Mouse (Mus musculus) gastrocnemius, postnatal 25 days (tissue): Measurements from ENCODE around the gene Akap9. TPM values are rescaled to one million over a fixed set of nuclear protein-coding genes. Genes with fewer than 3 reads are reported as not detected.
"Not testable (repeated sequence)": the region's sequence is repeated elsewhere in the genome, so short reads cannot be mapped to it uniquely, and the experiment has no call there.

Experiments
- DNase-seq: peaks from one replicate; pipeline ENCODE4 v3.0.0; 2022
- long read RNA-seq, 2 experiments: library from polyadenylated mRNA; stranded (forward); transcript quantifications; one replicate each; pipeline ENCODE4 v2.0.0; 2021
- total RNA-seq, 2 experiments: library from RNA; stranded (reverse); gene quantifications; 1 replicate in 1 of 2; 2 replicates in 1 of 2; pipeline ENCODE4 v1.2.3; 2021

The Akap9 gene
- total RNA-seq = 10 to 100 TPM; 37.2 to 45.0 TPM
- long read RNA-seq, experiment 1, partial matches to known transcripts = 2 of 3 reads
- long read RNA-seq, experiment 1, other reads (novel, unspliced or antisense) = 1 of 3 reads
- long read RNA-seq, experiment 2, partial matches to known transcripts = 1 of 3 reads
- long read RNA-seq, experiment 2, other reads (novel, unspliced or antisense) = 2 of 3 reads

DNA sequence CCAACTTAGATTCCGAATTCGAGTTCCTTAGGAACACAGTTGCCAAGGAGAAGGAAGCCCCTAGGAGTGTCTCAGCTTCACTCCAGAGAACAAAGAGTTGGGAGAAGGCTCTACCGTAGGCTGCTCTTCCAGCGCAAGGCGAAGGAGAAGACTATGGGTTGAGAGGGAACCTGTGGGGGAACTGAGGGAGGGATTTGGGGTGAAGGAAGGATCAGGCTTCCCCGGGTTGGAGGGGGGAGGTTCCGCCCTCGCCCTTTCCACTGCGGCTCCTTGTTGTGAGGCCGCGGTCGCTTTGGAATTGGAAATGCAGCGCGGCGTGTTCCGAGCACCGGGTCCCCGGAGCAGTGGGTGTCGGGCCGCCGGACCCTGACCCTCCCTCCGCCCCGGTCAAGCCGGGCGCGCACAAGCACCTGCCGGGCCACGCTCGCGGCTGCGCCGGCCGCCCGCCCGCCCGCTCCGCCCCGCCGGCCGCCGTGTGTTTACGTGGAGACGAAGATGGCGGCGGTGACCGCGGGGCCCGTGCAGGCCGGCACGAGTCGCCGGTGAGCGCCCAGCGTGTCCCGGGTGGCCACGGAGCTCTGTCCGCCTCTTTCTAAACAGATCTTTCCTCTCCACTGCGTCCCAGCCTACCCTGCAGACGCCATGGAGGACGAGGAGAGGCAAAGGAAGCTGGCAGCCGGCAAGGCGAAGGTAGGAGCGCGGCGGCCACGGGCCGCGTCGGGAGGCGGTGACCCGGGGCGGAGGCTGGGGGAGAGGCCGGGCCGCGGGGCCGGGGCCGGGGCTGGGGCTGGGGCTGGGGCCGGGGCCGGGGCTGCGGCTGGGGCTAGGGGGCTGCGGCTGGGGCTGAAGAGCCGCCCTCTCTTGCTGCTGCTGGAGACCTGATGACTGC, at the start of gene Akap9:
Akap9 (plus strand) TSS at position 254 of the 889 bp plus-strand sequence.
- peak; percentile 61 for DNase-seq

- not testable (repeated sequence) for DNase-seq
Measured at GRCm38 (mm10) chr5:3886862-3887261, 41.0 kb upstream of the Akap9 start.

- DNase-seq = no peak
Measured at GRCm38 (mm10) chr5:3889201-3889600, 38.7 kb upstream of the Akap9 start.

GRCm38 (mm10) chr5:3893459-3894293, 34.2 kb upstream of the Akap9 start, which contains the start of gene Mterf1a:
TSS of gene Mterf1a (minus strand) at chr5:3893933.
- peak; percentile 6 for DNase-seq

GRCm38 (mm10) chr5:3894294-3894619, 33.6 kb upstream of the Akap9 start:
- DNase-seq = not testable (repeated sequence)

GRCm38 (mm10) chr5:3905471-3905870, 22.4 kb upstream of the Akap9 start:
- no peak for DNase-seq

GRCm38 (mm10) chr5:3922350-3922749, 5.5 kb upstream of the Akap9 start:
- no peak for DNase-seq

- DNase-seq = no peak
Measured at GRCm38 (mm10) chr5:3926666-3927065, 1.2 kb upstream of the Akap9 start.

GRCm38 (mm10) chr5:3928690-3929046, 814 bp downstream of the Akap9 start:
- peak; percentile 36 for DNase-seq

GRCm38 (mm10) chr5:3930760-3931159, 2.9 kb downstream of the Akap9 start:
- DNase-seq = no peak

DNA sequence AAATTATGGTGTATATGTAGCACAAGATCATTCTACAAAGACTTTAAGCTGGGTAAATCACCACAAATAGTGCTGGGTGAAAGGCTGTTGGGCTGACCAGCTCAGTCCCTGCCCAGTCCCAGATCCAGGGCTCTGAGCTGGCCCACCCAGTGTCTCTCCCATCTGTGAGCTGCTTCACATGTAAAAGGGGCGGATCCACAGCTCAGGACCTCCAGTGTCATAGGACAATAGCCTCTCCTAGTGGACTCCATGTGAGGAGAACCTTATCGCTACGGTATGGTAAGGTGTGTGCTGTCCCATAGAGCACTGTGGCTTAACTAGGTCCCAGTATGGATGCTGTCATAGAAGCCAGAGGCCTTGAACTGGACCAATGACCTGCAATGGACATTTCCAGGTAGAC, 3.8 kb downstream of the Akap9 start:
- no peak for DNase-seq

GRCm38 (mm10) chr5:3933551-3933950, 5.7 kb downstream of the Akap9 start:
- DNase-seq = no peak

GRCm38 (mm10) chr5:3935266-3935665, 7.4 kb downstream of the Akap9 start:
- no peak for DNase-seq

GRCm38 (mm10) chr5:3935778-3936554, 8.1 kb downstream of the Akap9 start:
- DNase-seq = no peak

DNA sequence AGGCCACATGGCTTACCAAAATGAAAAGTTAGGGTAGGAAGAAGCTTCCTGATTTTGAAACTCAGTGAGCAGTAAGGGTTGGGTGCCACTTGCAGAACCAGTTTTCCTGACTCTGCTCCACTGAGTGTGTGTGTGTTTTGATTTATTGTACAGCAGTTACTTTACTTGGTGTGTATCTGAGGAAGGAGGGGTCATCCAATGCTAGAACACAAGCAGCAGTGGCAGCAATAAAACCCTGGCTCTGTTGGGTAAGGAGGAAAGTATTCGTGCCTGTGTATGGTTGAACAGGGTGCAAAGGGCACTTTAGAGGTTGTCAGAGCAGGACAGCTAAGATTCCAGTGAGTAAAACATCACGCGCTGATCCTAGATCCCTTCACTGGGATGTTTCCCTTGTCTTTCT, 11.1 kb downstream of the Akap9 start:
- DNase-seq = no peak

- DNase-seq = no peak
Measured at GRCm38 (mm10) chr5:3939335-3939734, 11.5 kb downstream of the Akap9 start.

- DNase-seq = no peak
Measured at GRCm38 (mm10) chr5:3941240-3941639, 13.4 kb downstream of the Akap9 start.

- DNase-seq = not testable (repeated sequence)
Measured at GRCm38 (mm10) chr5:3943169-3943568, 15.3 kb downstream of the Akap9 start.

DNA sequence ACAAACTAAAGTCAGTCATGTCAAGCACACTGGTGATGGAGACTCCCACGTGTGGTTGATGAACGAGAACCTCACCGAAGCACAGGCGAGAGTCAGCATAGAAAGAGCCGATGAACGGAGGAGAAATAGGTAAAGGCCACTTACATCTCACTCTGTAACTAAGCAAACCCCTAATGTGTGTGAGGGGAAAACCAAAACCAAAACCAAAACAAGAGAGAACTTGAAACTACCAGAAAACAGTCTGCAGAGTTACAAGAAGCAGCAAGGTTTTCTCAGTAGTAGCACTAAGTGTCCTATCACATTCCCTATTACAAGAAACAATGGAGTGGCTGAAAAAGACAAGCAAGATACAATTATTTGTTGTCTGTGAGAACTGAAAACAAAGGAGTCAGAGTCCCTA, 24.6 kb downstream of the Akap9 start:
- DNase-seq = no peak

GRCm38 (mm10) chr5:3954541-3954940, 26.7 kb downstream of the Akap9 start:
- no peak for DNase-seq

DNA sequence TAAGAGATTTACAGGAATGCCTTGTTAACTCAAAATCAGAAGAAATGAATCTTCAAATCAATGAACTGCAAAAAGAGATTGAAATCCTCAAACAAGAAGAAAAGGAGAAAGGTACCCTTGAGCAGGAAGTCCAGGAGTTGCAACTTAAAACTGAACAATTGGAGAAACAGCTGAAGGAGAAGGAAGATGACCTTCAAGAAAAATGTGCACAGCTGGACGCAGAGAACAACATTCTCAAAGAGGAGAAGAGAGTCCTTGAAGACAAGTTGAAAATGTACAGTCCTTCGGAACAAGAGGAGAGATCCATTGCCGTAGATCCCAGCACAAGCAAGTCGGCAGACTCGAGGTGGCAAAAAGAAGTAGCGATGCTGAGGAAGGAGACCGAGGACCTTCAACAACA, 33.4 kb downstream of the Akap9 start:
- no peak for DNase-seq

DNA sequence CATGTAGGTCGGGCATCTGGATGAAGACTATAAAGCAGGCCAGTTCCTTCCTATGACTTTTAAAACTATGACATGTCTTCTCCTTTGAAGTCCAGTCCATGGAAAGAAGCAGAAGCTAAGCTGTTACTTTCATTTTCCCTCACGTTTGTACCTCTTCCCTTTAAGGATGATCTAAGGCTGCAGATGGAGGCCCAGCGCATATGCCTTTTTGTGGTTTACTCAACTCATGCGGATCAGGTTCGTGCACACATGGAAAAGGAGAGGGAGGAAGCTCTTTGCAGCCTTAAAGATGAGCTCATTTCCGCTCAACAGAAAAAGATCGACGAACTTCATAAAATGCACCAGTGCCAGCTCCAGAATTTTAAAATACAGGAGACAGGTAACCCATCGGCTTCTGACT, 40.6 kb downstream of the Akap9 start:
- no peak for DNase-seq
